Mouse (Mus musculus) megakaryocyte-erythroid progenitor cell, adult 5-6 weeks (primary cell): ENCODE data around the gene Nosip. TPM values are rescaled to one million over a fixed set of nuclear protein-coding genes. Genes with fewer than 3 reads are reported as not detected.
"Not testable (repeated sequence)": the region's sequence is repeated elsewhere in the genome, so short reads cannot be mapped to it uniquely, and the experiment has no call there.

Experiments used
- ATAC-seq: replicated peaks from 2 replicates; pipeline ENCODE4 v1.8.0; 2016; ENCODE audit warnings: mild to moderate bottlenecking, inconsistent platforms; ENCODE audit not compliant: severe bottlenecking, poor library complexity, low FRiP score, low TSS enrichment
- total RNA-seq, 2 experiments: library from RNA; stranded (forward) in 1 of 2; stranded (reverse) in 1 of 2; fragments of 200-1000, 215-1000 nt in 1 of 2; fragments of >200 nt in 1 of 2; fragmentation: Nextera tagmentation in 1 of 2; gene quantifications; 2 replicates each; pipeline ENCODE4 v1.2.3; 2014 to 2017

Nosip gene
- total RNA-seq (2014; fragmentation: Nextera tagmentation): 27.8 and 55.1 TPM in 2 replicates
- 40.9 and 48.3 TPM in 2 replicates for total RNA-seq (2017)

DNA sequence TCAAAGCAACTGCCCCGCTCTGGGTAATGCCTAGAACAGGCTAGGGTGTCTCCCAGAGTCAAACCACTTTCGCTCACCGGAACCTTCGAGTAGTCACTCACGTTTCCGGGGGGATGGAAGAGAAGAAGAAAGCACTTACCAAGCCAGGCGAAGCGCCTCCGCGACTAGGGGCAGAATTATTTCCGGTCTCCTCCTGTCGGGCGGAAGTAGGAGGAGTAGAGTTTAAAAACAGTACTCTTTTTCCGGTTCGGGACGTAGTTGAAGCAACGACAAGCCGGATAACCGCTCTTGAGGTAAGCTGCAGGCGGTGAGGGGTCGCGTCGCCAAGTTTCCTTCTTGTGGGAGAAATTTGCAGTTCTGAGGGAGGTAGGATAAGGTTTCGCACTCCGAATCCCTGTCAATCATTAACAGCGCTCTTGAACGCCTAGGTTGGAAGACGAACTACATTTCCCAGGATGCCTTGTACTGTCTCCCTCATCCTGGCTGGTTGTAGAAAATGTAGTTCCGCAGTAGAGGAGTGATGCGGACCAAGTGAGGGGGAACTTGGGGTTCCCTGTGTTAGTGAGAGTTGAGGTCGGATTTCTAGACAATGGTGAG lies at the start of gene Nosip, which contains the start of gene Prrg2:
TSS of gene Nosip (plus strand) at position 191 of the 597 bp plus-strand sequence.
TSS of gene Prrg2 (minus strand) at position 439 of the 597 bp plus-strand sequence.
- ATAC-seq: peak; percentile 88

DNA sequence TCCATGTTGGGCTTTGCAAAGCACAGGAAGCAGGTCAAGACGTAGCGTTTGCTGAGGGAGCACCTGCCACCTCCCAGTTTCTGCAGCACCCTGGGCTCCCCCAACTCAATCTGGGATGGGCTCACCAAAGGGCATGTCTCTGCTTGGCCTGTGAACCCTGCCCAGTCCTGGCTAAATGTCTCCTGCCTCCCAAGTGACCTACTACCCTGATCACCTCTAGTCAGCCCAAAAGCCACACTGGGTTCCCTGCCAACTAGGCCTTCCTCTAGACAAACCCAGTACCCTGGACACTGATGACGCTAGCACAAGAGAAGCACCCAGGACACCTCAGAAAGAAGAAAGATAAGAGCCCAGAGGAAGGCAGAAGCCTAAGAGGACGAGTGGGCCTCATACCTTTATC lies 49.4 kb upstream of the Nosip start:
- no peak for ATAC-seq

DNA sequence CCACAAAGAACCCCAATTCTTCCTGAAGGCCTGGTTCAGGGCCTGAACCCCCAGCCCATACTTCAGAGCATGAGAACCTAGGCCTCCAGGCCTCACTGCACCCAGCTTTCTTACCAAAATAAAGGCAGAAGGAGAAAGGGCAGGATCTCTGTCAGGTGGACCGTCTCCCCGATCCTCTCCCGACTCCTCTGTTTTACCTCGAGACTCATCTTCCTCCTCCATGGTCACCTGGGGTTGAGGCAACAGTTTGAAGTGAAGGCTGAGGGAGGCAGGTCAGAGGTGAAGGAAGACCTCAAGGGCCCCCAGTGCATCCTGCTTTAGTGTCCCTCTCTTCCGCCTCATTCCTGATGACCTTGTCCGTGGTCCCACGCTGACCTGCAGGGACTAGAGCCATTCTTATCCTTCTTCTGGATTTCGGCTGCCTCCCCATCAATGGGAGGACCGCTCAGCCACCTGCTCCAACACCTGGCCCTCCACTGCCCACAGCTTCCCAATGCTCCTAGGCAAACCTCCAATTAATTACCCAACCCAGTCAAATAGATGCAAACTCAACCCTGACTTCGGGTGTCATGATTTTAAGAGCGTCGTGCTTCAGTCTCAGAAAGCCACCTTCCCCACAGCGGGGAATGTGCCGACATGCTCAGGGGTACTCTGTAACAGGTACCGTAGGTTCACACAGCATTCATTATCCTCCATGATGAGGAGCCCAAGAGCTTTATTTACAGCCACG lies 48.7 kb upstream of the Nosip start:
- no peak for ATAC-seq

DNA sequence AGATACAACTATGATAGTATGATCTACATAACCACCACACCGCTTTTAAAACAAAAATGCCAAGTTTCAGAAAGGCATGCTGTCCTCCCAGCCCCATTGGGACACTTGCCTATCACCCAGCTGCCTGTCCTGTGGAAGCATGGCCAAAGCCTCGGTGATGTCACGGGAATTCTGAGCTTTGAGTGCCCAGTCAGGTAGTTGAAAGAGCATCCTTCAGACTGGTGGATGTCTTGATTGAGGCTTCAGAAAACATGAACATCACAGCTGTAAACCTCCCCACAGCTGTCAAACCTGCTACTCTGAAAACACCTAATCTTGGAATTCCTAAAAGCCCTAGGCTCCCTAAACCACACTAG lies 48.2 kb upstream of the Nosip start:
- ATAC-seq: no peak

DNA sequence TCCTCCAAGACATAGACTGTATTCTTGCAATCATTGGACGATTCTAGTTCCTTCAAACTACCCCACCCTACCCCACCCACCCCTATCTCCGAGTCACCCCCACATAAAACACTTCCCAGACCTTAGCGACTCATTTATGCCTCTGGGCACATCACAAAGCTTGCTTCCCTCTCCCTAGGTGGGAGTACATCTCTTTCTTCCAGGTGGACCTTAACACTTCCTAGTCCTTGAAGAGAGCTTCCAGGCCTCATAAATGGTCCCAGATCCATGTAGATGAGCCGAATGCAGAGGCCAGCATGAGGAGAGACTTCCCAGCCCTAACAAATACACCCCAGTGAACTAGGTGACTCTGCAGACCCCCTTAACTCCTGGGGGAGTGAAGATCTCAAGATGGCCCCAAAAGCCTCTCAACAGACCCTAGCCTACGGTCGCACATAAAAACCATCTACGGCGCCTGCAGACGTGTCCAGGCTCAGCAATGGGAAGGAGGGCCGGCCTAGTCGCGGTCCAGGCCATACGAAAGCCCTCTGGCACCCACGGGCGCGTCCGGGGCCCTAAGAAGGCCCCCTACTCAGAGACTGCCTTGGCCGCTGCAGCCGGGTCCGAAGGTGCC lies 46.8 kb upstream of the Nosip start:
- ATAC-seq: no peak

DNA sequence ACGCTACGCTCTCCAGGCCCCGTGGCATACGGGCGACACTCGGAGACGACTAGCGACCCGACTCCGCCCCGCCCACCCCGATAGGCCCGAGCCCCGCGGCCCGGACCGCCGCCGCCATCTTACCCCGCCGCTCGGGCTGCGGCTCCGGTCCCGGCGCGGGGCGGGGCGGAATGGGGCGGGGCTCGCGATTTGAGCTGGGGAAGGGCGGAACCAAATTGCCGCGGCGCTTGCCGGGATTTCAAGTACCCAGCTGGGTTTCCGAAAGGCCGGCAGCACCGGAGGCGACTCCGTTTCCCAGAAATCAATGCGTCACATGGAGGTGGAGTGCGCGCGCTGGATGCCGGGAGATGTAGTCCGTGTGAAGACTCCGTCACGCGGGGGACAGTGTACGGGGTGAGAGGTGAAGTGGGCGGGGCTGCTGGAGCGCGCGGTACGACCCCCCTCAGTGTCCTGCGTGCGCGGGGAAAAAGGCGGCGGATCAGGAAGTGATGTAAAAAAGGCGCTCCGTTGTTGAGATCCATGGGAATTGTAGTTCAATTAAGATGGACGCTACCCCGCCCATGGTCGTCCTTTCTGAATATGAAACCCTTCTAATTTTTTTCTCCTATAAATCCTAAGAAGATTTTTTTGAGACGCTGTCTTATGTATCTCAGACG lies 46.1 kb upstream of the Nosip start, which contains the start of gene Scaf1:
TSS of gene Scaf1 (minus strand) at position 407 of the 656 bp plus-strand sequence.
- ATAC-seq: peak; percentile 65

DNA sequence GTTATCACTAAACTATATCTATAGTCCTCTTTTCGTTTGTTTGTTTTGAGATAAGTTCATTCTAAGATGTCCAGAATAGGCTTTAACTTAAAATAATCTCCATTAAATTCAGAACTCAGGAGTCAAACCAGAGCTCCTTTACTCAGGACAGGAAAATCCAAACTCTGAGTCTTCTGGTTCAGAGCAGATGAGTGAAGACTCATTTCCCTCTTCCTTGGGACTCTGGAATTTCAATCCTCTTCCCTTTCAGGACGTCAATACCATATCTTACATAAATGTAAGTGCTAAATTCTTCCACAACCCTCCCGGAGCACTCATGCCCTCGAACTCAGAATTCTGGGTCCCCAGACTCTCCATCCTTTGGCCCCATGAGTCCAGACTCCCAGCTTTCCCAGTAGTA lies 45.5 kb upstream of the Nosip start:
- no peak for ATAC-seq

DNA sequence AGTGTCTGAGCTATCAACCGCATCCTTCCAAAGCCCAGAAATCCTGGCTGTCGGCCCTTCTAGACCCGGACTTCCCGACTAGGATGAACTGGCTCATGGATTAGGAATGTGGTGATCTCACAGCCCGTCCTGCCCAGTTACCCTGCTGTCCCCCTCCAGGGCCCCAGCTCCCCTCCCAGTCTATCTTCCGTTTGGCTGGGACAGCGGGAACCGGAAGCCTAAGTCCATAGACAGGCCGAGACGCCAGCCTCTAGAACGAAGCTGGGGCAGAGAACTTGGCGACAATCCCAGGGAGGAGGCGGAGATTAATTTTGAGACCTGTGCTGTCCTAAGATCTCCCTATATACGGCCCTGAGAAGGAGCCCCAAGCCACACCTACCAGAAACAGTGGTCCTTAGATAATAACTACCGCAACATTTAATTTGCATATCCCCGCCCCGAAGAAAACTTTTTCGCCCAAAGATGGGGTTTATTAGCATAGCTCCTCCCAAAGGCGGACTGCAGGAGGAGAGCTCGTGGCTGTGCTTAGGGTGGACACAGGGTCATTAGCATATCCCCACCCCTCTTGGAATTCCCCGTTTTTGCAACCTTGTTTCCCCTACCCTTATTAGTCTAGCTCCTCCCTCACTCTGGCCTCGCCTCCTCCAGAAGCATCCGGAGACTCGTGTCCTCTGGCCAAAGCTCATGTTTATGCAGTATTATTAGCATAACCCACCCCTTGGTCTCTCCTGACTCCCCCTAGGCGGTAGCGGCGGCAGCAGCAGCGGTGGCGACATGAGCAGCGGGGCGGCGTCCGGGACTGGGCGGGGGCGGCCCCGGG lies 44.8 kb upstream of the Nosip start, which contains the start of gene Rras:
TSS of gene Rras (plus strand) at position 720 of the 820 bp plus-strand sequence.
- ATAC-seq: peak; percentile 87

DNA sequence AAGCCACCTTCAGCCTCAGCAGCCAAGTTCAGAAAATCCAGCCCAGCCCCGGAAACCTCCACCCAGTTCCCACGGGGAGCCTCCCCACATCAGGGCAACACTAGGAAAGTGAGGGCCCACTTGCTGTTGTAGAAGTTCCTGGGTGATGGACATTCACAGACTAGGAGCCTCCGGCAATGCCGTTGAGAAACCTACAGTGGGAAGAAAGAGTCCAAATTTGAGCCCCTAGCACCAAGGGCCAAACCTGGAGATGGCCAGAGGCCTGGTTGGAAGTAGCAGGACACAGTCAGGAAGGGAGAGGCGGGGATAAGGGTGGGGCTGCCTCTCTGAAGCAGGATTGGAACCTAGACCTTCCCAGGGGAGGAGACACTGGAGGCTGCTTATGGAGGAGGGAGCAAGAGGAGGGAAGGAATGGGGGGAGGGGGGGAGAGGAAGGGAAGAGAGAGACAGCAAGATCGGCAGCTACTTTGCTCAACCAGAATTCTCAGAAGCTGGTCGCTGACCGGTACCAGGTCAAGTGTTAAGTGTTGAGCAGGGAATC lies 43.1 kb upstream of the Nosip start:
- ATAC-seq: no peak

DNA sequence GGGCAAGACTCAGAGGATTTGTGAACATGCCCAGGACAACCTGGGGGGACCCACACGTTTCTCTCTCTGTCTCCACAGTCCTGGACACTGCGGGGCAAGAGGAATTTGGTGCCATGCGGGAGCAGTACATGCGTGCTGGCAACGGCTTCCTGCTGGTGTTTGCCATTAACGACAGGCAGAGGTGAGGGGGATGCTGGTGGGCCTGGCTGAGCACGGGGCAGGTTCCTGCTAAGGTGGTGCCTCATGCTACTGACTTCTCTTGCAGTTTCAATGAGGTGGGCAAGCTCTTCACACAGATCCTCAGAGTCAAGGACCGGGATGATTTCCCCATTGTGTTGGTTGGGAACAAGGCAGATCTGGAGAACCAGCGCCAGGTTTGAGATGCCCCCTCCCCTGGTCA lies 42.0 kb upstream of the Nosip start:
- ATAC-seq: no peak

DNA sequence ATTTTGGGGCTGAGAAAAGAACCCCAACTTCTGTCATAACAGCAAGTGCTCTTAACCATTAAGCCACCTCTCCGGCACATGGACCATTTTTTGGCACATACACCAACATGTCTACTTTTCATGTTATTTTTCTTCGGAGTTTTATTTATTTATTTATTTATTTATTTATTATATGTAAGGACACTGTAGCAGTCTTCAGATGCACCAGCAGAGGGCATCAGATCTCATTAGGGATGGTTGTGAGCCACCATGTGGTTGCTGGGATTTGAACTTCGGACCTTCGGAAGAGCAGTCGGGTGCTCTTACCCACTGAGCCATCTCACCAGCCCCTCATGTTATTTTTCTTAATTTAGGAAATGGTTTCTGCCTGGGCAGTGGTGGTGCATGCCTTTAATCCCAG lies 38.5 kb upstream of the Nosip start:
- not testable (repeated sequence) for ATAC-seq

DNA sequence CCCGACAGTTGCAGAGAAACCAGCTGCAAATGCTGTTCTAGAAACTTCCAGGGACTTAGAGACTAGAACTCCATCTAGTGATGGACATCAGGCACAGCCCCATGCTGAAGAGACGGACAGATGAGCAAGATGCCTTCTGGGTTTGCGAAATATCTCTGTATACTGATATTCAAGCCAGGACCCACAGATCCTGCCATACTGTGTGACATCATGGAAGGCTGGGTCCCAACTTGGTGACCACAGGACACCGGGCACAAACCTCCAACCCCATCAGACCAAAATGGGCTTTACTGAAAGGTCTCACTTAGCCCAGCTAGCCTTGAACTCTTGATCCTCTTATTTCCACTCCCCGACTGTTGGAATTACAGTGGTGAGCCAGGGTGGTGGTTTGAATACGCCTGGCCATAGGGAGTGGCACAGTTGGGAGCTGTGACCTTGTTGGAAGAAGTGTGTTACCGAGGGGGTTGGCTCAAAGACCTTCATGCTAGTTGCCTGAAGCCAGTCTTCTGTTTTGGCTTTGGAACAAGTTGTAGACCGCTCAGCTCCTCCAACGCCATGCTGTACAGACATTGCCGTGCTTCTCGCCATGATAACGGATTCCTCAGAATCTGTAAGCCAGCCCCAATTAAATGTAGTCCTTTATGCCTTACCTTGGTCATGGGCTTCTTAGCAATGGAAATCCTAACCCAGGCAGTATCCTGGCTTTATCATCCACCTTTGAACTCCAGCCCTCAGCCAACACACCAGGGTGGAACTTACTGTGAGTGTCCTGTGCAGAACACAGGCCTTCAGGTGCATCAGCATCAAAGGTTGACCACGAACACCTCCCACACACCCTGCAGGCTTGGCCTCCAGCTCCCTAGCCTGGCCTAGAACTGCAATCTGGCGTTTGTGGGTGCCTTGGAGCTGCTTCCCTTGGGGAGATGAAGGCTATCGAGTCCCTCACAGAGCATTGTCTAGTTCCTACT lies 37.7 kb upstream of the Nosip start:
- ATAC-seq: no peak

DNA sequence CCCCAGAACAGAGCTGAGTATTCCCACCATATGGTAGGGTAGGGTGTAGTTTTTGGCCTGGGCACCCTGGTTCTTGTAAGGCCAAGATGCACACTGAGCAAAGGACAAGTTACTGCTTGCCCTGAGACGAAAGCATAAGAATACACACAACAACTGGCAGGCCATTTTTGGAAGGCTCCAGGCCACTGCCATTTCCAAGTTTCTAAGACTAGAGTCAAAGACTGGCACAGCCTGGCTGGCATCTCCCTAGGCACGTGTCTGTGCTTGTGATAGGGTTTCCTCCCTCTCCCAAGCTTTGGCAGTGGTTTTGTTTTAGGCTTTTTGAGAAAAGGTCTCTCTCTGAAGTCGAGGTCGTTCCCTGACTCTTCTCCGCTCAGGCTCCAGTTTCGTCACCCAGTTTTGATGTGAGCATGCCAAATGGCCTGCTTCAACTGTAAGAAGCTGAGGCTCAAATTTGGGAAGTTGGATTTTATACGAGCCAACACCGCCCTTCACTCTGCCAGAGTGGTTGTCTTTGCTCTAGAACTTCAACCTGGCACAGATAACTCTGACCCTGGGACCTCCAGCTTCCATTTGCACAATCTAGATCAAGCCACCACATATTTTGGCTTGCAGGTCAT lies 36.5 kb upstream of the Nosip start:
- no peak for ATAC-seq

DNA sequence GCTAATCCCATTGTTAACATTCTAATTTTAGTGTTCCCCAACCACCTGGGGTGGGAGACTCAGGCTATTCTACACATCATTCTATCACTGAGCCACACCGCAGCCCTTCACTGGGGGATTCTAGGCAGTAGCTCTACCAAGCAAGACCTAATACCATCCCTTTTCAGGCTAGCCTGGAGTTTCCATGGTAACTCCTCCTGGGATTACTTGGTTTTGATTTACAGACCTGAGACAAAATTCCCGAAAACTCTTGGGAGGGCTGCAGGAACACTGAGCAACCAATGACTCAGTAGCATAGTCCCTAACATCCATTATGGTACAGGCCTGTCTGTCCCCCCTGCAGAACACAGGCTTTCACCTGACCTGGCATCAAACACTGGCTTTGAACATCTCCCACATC lies 36.0 kb upstream of the Nosip start:
- ATAC-seq: no peak

DNA sequence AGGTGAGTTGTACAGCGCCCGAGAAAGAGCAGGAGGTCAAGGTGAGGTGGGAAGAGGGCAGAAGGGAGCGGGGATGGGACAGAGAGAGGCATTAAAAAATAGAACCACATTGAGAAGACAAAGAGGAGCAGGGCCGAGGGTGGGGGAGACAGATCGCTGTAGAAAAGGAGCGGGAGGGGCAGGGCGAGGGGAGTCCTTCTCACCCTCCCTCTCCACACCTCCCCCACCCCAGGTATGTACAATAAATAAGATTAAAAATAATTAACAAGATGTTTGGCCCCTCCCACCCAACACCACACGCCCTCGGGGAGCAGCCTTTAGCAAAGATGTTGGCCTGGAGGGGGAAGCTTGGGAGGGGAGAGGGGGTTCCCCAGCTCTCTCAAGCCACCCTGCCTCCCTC lies 34.5 kb upstream of the Nosip start:
- ATAC-seq: no peak

DNA sequence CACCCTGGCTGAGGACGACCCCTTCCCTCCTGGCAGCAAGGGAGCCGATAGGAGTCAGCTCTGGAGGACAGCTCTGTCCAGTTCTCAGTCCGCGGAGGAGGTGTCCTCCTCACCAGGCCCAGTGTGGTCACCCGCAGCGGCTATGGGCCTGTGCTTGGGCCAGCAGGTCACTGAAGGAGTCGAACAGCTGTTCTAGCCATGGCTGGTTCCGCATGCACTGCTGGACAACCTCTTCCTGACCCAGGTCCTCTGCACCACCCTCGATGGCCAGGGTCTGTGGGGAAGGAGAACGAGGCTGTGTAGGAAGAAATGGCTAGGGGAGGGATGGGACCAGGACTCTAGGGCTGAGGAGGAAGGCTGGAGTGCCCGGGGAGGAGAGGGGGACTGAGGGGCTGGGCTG lies 33.9 kb upstream of the Nosip start:
- no peak for ATAC-seq

DNA sequence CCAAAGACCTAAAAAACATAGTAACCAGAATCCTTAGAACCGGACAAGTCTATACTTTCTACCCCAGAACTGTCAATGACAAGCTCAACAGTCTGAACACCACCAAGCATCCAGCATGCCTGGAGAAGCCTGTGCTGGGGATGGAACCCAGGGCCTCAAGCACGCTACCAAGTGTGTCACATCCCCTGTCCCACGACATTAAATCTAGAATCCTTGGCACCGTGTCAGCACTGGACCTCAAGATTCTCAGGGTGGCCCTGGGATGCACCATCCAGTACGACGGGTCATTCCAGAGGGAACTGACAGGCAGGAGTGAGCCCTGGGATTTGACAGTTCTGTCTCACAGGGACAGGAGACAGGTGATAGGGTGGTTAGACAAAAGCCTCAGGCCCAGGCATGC lies 32.2 kb upstream of the Nosip start:
- ATAC-seq: no peak

DNA sequence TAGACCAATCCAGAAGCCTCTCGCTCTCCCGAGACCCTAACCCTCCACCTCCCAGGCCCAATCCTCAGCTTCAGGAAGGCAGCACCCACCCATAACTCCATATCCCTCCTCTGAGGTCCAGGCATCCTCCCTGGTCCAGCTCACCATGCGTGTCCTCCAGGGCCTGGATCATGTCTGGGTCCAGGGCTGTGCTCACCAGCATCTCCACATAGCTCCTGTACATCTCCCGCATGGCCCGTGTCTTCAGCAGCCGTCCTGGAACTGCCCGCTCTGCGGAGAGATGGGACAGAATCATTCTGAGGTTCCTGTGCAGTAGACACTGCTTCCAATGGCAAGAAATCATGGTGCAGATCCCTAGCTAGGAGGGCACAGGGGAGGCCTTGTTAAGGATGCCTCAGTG lies 31.4 kb upstream of the Nosip start:
- no peak for ATAC-seq
